Mouse (Mus musculus): ENCODE data around the gene C1rb.
"Not testable (repeated sequence)": the region's sequence is repeated elsewhere in the genome, so short reads cannot be mapped to it uniquely, and the experiment has no call there.

Gene C1rb

GRCm38 (mm10) chr6:124602031-124602430, 31.9 kb downstream of the C1rb start:
- DNase-seq, result no peak

DNA sequence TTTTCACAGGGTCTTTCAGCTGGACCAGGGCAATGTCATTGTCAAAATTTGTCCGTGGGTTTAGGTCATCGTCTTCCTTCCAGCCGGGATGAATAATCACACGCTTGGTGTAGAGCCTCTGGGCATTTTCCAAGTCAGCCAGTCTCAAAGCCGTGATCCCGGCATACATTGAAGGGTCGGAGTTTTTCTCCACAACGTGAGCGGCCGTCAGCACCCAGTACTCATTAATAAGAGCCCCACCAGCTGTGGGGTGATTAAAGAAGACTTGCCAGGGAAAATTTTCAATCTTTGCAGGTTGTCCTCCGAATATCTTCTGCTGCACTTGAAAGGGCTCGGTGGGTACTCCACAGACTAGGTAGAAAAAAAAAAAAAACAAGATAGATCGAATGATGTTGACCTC, 55.5 kb downstream of the C1rb start:
- no peak for DNase-seq

DNA sequence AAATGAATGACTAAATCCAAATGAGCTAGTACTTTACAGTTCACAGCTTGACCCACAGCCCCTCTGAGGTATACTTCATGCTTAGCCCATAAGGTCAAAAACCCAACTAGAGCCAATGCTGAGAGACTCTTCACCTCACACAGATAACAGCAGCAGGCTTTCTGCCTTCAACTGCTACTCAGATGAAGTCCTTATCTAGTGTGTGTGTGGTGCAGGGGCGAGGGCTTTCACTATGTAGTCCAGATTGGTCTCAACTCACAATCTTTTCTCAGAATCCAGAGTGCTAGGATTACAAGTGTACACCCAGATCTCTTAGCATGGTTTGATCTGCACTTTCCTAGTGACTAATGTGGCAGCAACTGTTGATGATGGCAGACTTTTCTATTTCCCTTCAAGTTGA, 56.1 kb downstream of the C1rb start:
- not testable (repeated sequence) for DNase-seq

DNA sequence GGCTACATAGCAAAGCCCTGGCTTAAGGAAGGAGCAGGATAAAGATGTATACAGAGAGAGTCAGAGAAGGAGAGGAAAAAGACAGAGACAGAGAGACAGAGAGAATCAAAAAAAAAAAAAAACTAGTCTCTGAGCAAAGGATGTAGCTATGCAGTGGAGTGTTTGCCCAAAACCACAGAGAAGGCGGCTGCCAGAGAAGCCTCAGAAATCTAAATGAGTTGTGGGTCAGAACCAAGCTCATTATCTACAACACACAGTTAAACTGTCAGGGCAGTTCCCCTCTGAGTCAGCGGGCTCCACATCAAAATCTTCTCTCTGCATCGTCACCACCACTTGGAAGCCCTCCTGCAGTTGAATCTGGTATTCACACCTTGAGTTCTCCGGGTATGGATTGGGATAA, 60.7 kb downstream of the C1rb start:
- DNase-seq, result no peak

Data from cerebellum, adult 11 months (tissue).